Mouse (Mus musculus): ENCODE measurements around the gene Trp53. TPM values are rescaled to one million over a fixed set of nuclear protein-coding genes. Genes with fewer than 3 reads are reported as not detected.
"Not testable (repeated sequence)": the region's sequence is repeated elsewhere in the genome, so short reads cannot be mapped to it uniquely, and the experiment has no call there.

The Trp53 gene
- 169 and 175 TPM in 2 replicates for polyA plus RNA-seq (2014; fragmentation: Nextera tagmentation; extraction: Ambion mirVana)

- Histone ChIP-seq H3K4me2 (ENCODE audit: low read depth) (peak within 1 kb of the TSS; percentile 72), H3K9me3 (ENCODE audit: control insufficient read depth, low read length) (no peaks in the 10 kb centered on the region), H3K27ac (ENCODE audit: low read depth, low read length) (peak within 1 kb of the TSS; percentile 92), H3K36me3 (ENCODE audit: control insufficient read depth, insufficient read depth, low read length) (no peaks in the 10 kb centered on the region), H3K4me1 (ENCODE audit: control insufficient read depth, insufficient read depth, low read length) (peaks cover 18% of the 10 kb centered on the region), H3K9ac (ENCODE audit: low read length) (peak within 1 kb of the TSS; percentile 88), H3K4me3 (ENCODE audit: low read depth, low read length) (peak within 1 kb of the TSS; percentile 71), H3K27me3 (ENCODE audit: control insufficient read depth, insufficient read depth, low read length) (no peaks in the 10 kb centered on the region)
- ATAC-seq (ENCODE audit: insufficient read depth, low FRiP score, low TSS enrichment) (peak; percentile 51), DNase-seq (ENCODE audit: low spot score) (peak; percentile 91)
- 0% methylated on average over 13 of the region's 13 CpGs for WGBS
Observed at GRCm38 (mm10) chr11:69580091-69580514, at the start of gene Trp53, which contains the start of gene Wrap53. Gene Trp53 (plus strand): TSS chr11:69580359. Gene Wrap53 (minus strand): TSS chr11:69580255.

- not testable (repeated sequence) for H3K9me3 ChIP-seq (ENCODE audit: control insufficient read depth, low read length); H3K36me3 ChIP-seq (ENCODE audit: control insufficient read depth, insufficient read depth, low read length); H3K4me3 ChIP-seq (ENCODE audit: low read depth, low read length); DNase-seq (ENCODE audit: low spot score); H3K27ac ChIP-seq (ENCODE audit: low read depth, low read length); H3K4me1 ChIP-seq (ENCODE audit: control insufficient read depth, insufficient read depth, low read length); H3K4me2 ChIP-seq (ENCODE audit: low read depth); H3K9ac ChIP-seq (ENCODE audit: low read length); H3K27me3 ChIP-seq (ENCODE audit: control insufficient read depth, insufficient read depth, low read length); ATAC-seq (ENCODE audit: insufficient read depth, low FRiP score, low TSS enrichment)
- WGBS, result 92% methylated on average over 6 of the region's 6 CpGs
Observed at GRCm38 (mm10) chr11:69530755-69531154, 49.4 kb upstream of the Trp53 start.

GRCm38 (mm10) chr11:69532480-69533150 is 47.5 kb upstream of the Trp53 start:
- H3K27me3 ChIP-seq (ENCODE audit: control insufficient read depth, insufficient read depth, low read length), result no peaks in the 10 kb centered on the region
- H3K27ac ChIP-seq (ENCODE audit: low read depth, low read length), result no peak overlapping the region
- peaks cover 4% of the 10 kb centered on the region for H3K4me1 ChIP-seq (ENCODE audit: control insufficient read depth, insufficient read depth, low read length)
- WGBS, result 80% methylated on average over 7 of the region's 7 CpGs
- H3K4me3 ChIP-seq (ENCODE audit: low read depth, low read length), result no peak overlapping the region
- H3K9ac ChIP-seq (ENCODE audit: low read length), result no peak overlapping the region
- no peaks in the 10 kb centered on the region for H3K36me3 ChIP-seq (ENCODE audit: control insufficient read depth, insufficient read depth, low read length)
- no peaks in the 10 kb centered on the region for H3K9me3 ChIP-seq (ENCODE audit: control insufficient read depth, low read length)
- H3K4me2 ChIP-seq (ENCODE audit: low read depth), result no peak overlapping the region
- no peak for ATAC-seq (ENCODE audit: insufficient read depth, low FRiP score, low TSS enrichment)
- no peak for DNase-seq (ENCODE audit: low spot score)

GRCm38 (mm10) chr11:69534990-69535389 is 45.2 kb upstream of the Trp53 start:
- 73% methylated on average over 1 of the region's 1 CpGs for WGBS
- H3K27ac ChIP-seq (ENCODE audit: low read depth, low read length), result no peak overlapping the region
- no peaks in the 10 kb centered on the region for H3K27me3 ChIP-seq (ENCODE audit: control insufficient read depth, insufficient read depth, low read length)
- no peak overlapping the region for H3K9ac ChIP-seq (ENCODE audit: low read length)
- ATAC-seq (ENCODE audit: insufficient read depth, low FRiP score, low TSS enrichment) (no peak), DNase-seq (ENCODE audit: low spot score) (no peak)
- H3K9me3 ChIP-seq (ENCODE audit: control insufficient read depth, low read length), result no peaks in the 10 kb centered on the region
- no peak overlapping the region for H3K4me3 ChIP-seq (ENCODE audit: low read depth, low read length)
- no peak overlapping the region for H3K4me2 ChIP-seq (ENCODE audit: low read depth)
- H3K4me1 ChIP-seq (ENCODE audit: control insufficient read depth, insufficient read depth, low read length), result no peaks in the 10 kb centered on the region
- no peaks in the 10 kb centered on the region for H3K36me3 ChIP-seq (ENCODE audit: control insufficient read depth, insufficient read depth, low read length)

- Histone ChIP-seq H3K27ac (ENCODE audit: low read depth, low read length) (no peak overlapping the region), H3K9me3 (ENCODE audit: control insufficient read depth, low read length) (no peaks in the 10 kb centered on the region), H3K9ac (ENCODE audit: low read length) (no peak overlapping the region), H3K27me3 (ENCODE audit: control insufficient read depth, insufficient read depth, low read length) (no peaks in the 10 kb centered on the region), H3K4me2 (ENCODE audit: low read depth) (no peak overlapping the region), H3K4me1 (ENCODE audit: control insufficient read depth, insufficient read depth, low read length) (peaks cover under 1% of the 10 kb centered on the region; the same call in 1 of the 2 replicates), H3K36me3 (ENCODE audit: control insufficient read depth, insufficient read depth, low read length) (no peaks in the 10 kb centered on the region), H3K4me3 (ENCODE audit: low read depth, low read length) (no peak overlapping the region)
- no peak for DNase-seq (ENCODE audit: low spot score)
- WGBS, result 96% methylated on average over 2 of the region's 2 CpGs
- no peak for ATAC-seq (ENCODE audit: insufficient read depth, low FRiP score, low TSS enrichment)
Observed at GRCm38 (mm10) chr11:69540700-69541099, 39.5 kb upstream of the Trp53 start.

- not testable (repeated sequence) for H3K4me2 ChIP-seq (ENCODE audit: low read depth); H3K36me3 ChIP-seq (ENCODE audit: control insufficient read depth, insufficient read depth, low read length); H3K9ac ChIP-seq (ENCODE audit: low read length); H3K4me3 ChIP-seq (ENCODE audit: low read depth, low read length); H3K27ac ChIP-seq (ENCODE audit: low read depth, low read length); H3K27me3 ChIP-seq (ENCODE audit: control insufficient read depth, insufficient read depth, low read length); DNase-seq (ENCODE audit: low spot score); H3K9me3 ChIP-seq (ENCODE audit: control insufficient read depth, low read length); H3K4me1 ChIP-seq (ENCODE audit: control insufficient read depth, insufficient read depth, low read length); ATAC-seq (ENCODE audit: insufficient read depth, low FRiP score, low TSS enrichment)
- WGBS, result 81% methylated on average over 1 of the region's 3 CpGs
Observed at GRCm38 (mm10) chr11:69541741-69542140, 38.4 kb upstream of the Trp53 start.

GRCm38 (mm10) chr11:69543598-69543997 is 36.6 kb upstream of the Trp53 start:
- WGBS, result 18% methylated on average over 3 of the region's 3 CpGs
- ATAC-seq (ENCODE audit: insufficient read depth, low FRiP score, low TSS enrichment), result no peak
- H3K9ac ChIP-seq (ENCODE audit: low read length), result no peak overlapping the region; the same call in 1 of the 2 replicates
- no peak overlapping the region for H3K4me2 ChIP-seq (ENCODE audit: low read depth)
- no peaks in the 10 kb centered on the region for H3K27me3 ChIP-seq (ENCODE audit: control insufficient read depth, insufficient read depth, low read length)
- no peaks in the 10 kb centered on the region for H3K9me3 ChIP-seq (ENCODE audit: control insufficient read depth, low read length)
- DNase-seq (ENCODE audit: low spot score), result no peak
- no peak overlapping the region for H3K4me3 ChIP-seq (ENCODE audit: low read depth, low read length)
- peak overlapping the region; percentile 27; the same call in 1 of the 2 replicates for H3K27ac ChIP-seq (ENCODE audit: low read depth, low read length)
- H3K36me3 ChIP-seq (ENCODE audit: control insufficient read depth, insufficient read depth, low read length), result no peaks in the 10 kb centered on the region
- H3K4me1 ChIP-seq (ENCODE audit: control insufficient read depth, insufficient read depth, low read length), result peaks cover 8% of the 10 kb centered on the region; the same call in 1 of the 2 replicates

- peaks cover 8% of the 10 kb centered on the region; the same call in 1 of the 2 replicates for H3K4me1 ChIP-seq (ENCODE audit: control insufficient read depth, insufficient read depth, low read length)
- H3K36me3 ChIP-seq (ENCODE audit: control insufficient read depth, insufficient read depth, low read length), result no peaks in the 10 kb centered on the region
- H3K27ac ChIP-seq (ENCODE audit: low read depth, low read length), result peak overlapping the region; percentile 68
- peak; percentile 42 for DNase-seq (ENCODE audit: low spot score)
- peak overlapping the region; percentile 79 for H3K4me2 ChIP-seq (ENCODE audit: low read depth)
- peak overlapping the region; percentile 75 for H3K9ac ChIP-seq (ENCODE audit: low read length)
- peak overlapping the region; percentile 38 for H3K4me3 ChIP-seq (ENCODE audit: low read depth, low read length)
- no peaks in the 10 kb centered on the region for H3K9me3 ChIP-seq (ENCODE audit: control insufficient read depth, low read length)
- no peaks in the 10 kb centered on the region for H3K27me3 ChIP-seq (ENCODE audit: control insufficient read depth, insufficient read depth, low read length)
- 11% methylated on average over 7 of the region's 7 CpGs for WGBS
- no peak for ATAC-seq (ENCODE audit: insufficient read depth, low FRiP score, low TSS enrichment)
Observed at GRCm38 (mm10) chr11:69545957-69546356, 34.2 kb upstream of the Trp53 start.

Measured in neural tube, embryonic 11.5 days (tissue).